Mouse (Mus musculus) activated CD4-positive, CD25-positive, alpha-beta regulatory T cell, adult 9 weeks (primary cell): ENCODE data around the gene Dennd2d. TPM values are rescaled to one million over a fixed set of nuclear protein-coding genes. Genes with fewer than 3 reads are reported as not detected.

Experiments used
- polyA plus RNA-seq: library from polyadenylated mRNA; unstranded; fragments of 100-300 nt; shearing (Covaris generic); gene quantifications from one replicate; pipeline ENCODE4 v1.2.1, GENCODE M21; 2017

Gene Dennd2d
- 164 TPM for polyA plus RNA-seq

DNA sequence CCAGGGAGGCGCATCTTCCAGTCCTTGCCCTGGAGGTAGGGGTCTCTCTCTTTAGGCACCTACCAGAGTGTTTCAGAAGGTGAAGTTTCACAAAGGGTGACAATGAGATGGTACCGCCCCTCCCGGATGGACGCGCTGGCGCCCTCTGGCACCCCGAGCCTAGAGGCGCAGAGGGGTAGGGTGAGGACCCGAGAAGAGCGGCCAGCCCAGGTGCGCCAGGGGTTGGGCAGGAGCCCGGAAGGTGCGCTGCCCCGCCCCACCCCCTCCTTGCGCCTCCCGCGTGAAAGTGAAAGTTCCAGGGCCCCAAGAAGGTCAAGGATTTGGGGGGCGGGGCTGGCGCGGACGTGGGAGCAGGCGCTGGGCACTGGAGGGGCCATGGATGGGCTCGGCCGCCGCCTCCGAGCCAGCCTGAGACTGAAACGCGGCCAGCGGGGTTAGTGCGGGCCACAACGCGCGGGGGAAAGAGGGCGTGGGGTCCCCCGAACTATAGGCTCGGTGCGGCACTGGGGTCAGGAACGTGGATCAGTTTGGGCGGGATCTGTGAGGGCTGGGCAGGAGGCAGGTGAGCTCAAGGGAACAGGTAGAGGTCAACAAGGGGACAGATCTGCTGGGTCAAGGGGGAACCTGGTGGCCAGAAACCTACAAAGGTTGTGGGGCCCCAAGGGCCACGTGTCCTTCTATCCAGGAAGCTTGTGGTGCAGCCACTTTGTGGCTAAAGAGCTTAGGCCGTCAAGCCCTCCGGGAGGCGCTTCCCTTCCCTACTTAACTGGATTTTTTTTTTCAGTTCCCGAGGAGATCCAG, at the start of gene Dennd2d:
Gene Dennd2d (plus strand): TSS at position 125 of the 801 bp plus-strand sequence.

GRCm38 (mm10) chr3:106547171-106547923, 65.1 kb downstream of the Dennd2d start, which contains the start of the genes Dram2 and Cept1:
Gene Dram2, plus strand, starts transcription at chr3:106547798.
Gene Cept1, minus strand, starts transcription at chr3:106547802.

Other genes with a start within 250 kb of the Dennd2d start
- not detected for gene Chil6, start 76.2 kb upstream of the Dennd2d start, polyA plus RNA-seq
- 47.5 TPM for gene Dram2, start 65.4 kb downstream of the Dennd2d start, polyA plus RNA-seq
- gene Cept1, start 65.4 kb downstream of the Dennd2d start, polyA plus RNA-seq = 112 TPM
- 42.1 TPM for gene Lrif1, start 202.6 kb downstream of the Dennd2d start, polyA plus RNA-seq